Mouse (Mus musculus): Measurements from ENCODE around the gene C1rb. TPM values are rescaled to one million over a fixed set of nuclear protein-coding genes. Genes with fewer than 3 reads are reported as not detected.
"Not testable (repeated sequence)": the region's sequence is repeated elsewhere in the genome, so short reads cannot be mapped to it uniquely, and the experiment has no call there.

C1rb gene
- polyA plus RNA-seq, 1 experiment = not detected

DNA sequence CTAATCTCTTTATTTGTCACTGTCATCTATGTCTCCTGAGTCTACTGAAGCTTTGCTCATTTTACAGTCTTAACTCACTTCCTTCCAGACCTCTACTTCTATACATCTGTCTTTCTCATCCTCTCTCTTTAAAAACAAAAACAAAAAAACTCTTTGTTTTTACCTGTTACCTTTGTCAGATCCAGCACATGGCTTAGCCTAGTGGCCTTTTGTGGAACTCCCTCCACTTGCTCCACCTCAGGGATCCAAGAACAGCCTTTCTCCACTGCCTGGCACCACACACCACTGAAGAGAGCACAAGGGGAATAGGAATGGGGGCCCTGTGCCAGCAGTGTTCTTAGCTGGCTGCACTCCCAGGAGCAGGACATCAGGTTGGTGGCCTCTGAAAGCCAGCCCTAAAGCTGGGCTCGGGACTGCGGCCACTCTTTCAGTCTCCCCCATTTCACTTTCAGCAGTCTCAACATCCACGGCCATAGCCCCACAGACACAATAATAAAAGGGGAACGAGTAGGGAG, 22.1 kb downstream of the C1rb start:
- Histone ChIP-seq H3K4me1 (ENCODE audit: control insufficient read depth, insufficient read depth, low read length) (peaks cover 2% of the 10 kb centered on the region; the same call in 1 of the 2 replicates), H3K4me3 (ENCODE audit: insufficient read depth, low read length) (no peak overlapping the region), H3K27ac (ENCODE audit: insufficient read depth, low read depth, low read length) (no peak overlapping the region)
- TF ChIP-seq CTCF (IDR thresholded peaks at IDR 0.05; ENCODE audit: low read depth, low read length) (no peak), POLR2A (IDR thresholded peaks at IDR 0.05; ENCODE audit: borderline replicate concordance, low read depth, low read length) (no peak)

DNA sequence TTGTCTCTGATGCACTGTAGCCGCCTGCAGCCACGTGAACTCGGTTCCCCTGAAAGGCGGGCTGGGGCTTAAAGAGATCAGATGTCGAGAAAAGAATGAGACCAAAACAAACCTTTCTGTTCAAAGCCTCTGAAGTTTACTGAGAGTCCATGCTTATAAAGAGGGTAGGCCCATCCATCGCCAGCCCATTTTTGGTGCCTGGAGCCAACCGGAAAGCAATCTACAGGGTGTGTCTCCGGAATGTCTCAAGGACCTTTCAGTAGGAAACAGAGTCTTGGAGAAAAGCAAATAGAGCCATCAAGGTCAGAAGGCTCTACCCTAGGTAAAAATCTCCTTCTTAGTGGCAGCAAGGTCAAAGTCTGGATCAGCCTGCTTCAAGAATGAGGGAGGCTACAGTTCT, 23.0 kb downstream of the C1rb start:
- no peak overlapping the region for H3K27ac ChIP-seq (ENCODE audit: insufficient read depth, low read depth, low read length)
- H3K4me3 ChIP-seq (ENCODE audit: insufficient read depth, low read length) = no peak overlapping the region
- no peak for TF ChIP-seq POLR2A (IDR thresholded peaks at IDR 0.05; ENCODE audit: borderline replicate concordance, low read depth, low read length)
- H3K4me1 ChIP-seq (ENCODE audit: control insufficient read depth, insufficient read depth, low read length) = peaks cover 2% of the 10 kb centered on the region; the same call in 1 of the 2 replicates

DNA sequence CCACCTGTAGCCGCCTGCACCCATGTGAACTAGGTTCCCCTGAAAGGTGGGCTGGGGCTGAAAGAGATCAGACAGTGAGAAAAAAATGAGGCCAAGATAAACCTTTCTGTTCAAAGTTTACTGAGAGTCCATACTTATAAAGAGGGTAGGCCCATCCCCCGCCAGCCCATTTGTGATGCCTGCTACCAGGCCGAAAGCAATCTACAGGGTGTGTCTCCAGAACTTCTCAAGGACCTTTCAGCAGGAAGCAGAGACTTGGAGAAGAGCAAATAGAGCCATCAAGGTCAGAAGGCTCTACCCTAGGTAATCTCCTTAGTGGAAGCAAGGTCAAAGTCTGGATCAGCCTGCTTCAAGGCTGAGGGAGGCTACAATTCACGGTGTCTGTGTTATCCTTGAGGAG, 31.9 kb downstream of the C1rb start:
- no peak overlapping the region for H3K4me3 ChIP-seq (ENCODE audit: insufficient read depth, low read length)
- no peaks in the 10 kb centered on the region for H3K4me1 ChIP-seq (ENCODE audit: control insufficient read depth, insufficient read depth, low read length)
- no peak for TF ChIP-seq CTCF (IDR thresholded peaks at IDR 0.05; ENCODE audit: low read depth, low read length)
- TF ChIP-seq POLR2A (IDR thresholded peaks at IDR 0.05; ENCODE audit: borderline replicate concordance, low read depth, low read length) = no peak
- H3K27ac ChIP-seq (ENCODE audit: insufficient read depth, low read depth, low read length) = no peak overlapping the region

DNA sequence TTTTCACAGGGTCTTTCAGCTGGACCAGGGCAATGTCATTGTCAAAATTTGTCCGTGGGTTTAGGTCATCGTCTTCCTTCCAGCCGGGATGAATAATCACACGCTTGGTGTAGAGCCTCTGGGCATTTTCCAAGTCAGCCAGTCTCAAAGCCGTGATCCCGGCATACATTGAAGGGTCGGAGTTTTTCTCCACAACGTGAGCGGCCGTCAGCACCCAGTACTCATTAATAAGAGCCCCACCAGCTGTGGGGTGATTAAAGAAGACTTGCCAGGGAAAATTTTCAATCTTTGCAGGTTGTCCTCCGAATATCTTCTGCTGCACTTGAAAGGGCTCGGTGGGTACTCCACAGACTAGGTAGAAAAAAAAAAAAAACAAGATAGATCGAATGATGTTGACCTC, 55.5 kb downstream of the C1rb start:
- no peak for TF ChIP-seq CTCF (IDR thresholded peaks at IDR 0.05; ENCODE audit: low read depth, low read length)
- TF ChIP-seq POLR2A (IDR thresholded peaks at IDR 0.05; ENCODE audit: borderline replicate concordance, low read depth, low read length) = no peak
- Histone ChIP-seq H3K4me3 (ENCODE audit: insufficient read depth, low read length) (no peak overlapping the region), H3K27ac (ENCODE audit: insufficient read depth, low read depth, low read length) (no peak overlapping the region), H3K4me1 (ENCODE audit: control insufficient read depth, insufficient read depth, low read length) (no peaks in the 10 kb centered on the region)

DNA sequence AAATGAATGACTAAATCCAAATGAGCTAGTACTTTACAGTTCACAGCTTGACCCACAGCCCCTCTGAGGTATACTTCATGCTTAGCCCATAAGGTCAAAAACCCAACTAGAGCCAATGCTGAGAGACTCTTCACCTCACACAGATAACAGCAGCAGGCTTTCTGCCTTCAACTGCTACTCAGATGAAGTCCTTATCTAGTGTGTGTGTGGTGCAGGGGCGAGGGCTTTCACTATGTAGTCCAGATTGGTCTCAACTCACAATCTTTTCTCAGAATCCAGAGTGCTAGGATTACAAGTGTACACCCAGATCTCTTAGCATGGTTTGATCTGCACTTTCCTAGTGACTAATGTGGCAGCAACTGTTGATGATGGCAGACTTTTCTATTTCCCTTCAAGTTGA, 56.1 kb downstream of the C1rb start:
- not testable (repeated sequence) for H3K27ac ChIP-seq (ENCODE audit: insufficient read depth, low read depth, low read length); H3K4me3 ChIP-seq (ENCODE audit: insufficient read depth, low read length)

DNA sequence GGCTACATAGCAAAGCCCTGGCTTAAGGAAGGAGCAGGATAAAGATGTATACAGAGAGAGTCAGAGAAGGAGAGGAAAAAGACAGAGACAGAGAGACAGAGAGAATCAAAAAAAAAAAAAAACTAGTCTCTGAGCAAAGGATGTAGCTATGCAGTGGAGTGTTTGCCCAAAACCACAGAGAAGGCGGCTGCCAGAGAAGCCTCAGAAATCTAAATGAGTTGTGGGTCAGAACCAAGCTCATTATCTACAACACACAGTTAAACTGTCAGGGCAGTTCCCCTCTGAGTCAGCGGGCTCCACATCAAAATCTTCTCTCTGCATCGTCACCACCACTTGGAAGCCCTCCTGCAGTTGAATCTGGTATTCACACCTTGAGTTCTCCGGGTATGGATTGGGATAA, 60.7 kb downstream of the C1rb start:
- TF ChIP-seq POLR2A (IDR thresholded peaks at IDR 0.05; ENCODE audit: borderline replicate concordance, low read depth, low read length) (no peak), CTCF (IDR thresholded peaks at IDR 0.05; ENCODE audit: low read depth, low read length) (no peak)
- H3K4me1 ChIP-seq (ENCODE audit: control insufficient read depth, insufficient read depth, low read length) = peaks cover under 1% of the 10 kb centered on the region; the same call in 1 of the 2 replicates
- no peak overlapping the region for H3K4me3 ChIP-seq (ENCODE audit: insufficient read depth, low read length)
- no peak overlapping the region for H3K27ac ChIP-seq (ENCODE audit: insufficient read depth, low read depth, low read length)

More for the DNA sequence above, 56.1 kb downstream of the C1rb start:
- H3K4me1 ChIP-seq (ENCODE audit: control insufficient read depth, insufficient read depth, low read length) = not testable (repeated sequence)

Other genes starting within 250 kb of the C1rb start
- 28.8 and 32.5 TPM in 2 replicates for gene Pex5, start 155.2 kb upstream of the C1rb start, polyA plus RNA-seq (2012; ENCODE audit: insufficient read depth, insufficient read length, missing spikeins)
- 0.60 TPM in 1 of 2 replicates, not detected in the other for gene Clstn3, start 105.5 kb upstream of the C1rb start, polyA plus RNA-seq (2012; ENCODE audit: insufficient read depth, insufficient read length, missing spikeins)
- 0.97 and 1.1 TPM in 2 replicates for gene C1rl, start 77.2 kb upstream of the C1rb start, polyA plus RNA-seq (2012; ENCODE audit: insufficient read depth, insufficient read length, missing spikeins)
- 3.4 and 3.7 TPM in 2 replicates for gene C1ra, start 57.9 kb upstream of the C1rb start, polyA plus RNA-seq (2012; ENCODE audit: insufficient read depth, insufficient read length, missing spikeins)
- 0.55 TPM in 1 of 2 replicates, not detected in the other for gene C1s1, start 27.9 kb upstream of the C1rb start, polyA plus RNA-seq (2012; ENCODE audit: insufficient read depth, insufficient read length, missing spikeins)
- gene C1s2, start 65.8 kb downstream of the C1rb start, polyA plus RNA-seq (2012; ENCODE audit: insufficient read depth, insufficient read length, missing spikeins) = not detected in 2 replicates
- 57.4 and 70.0 TPM in 2 replicates for gene Lpcat3, start 92.7 kb downstream of the C1rb start, polyA plus RNA-seq (2012; ENCODE audit: insufficient read depth, insufficient read length, missing spikeins)
- 48.2 and 54.9 TPM in 2 replicates for gene Emg1, start 141.9 kb downstream of the C1rb start, polyA plus RNA-seq (2012; ENCODE audit: insufficient read depth, insufficient read length, missing spikeins)
- 94.1 and 97.8 TPM in 2 replicates for gene Phb2, start 142.0 kb downstream of the C1rb start, polyA plus RNA-seq (2012; ENCODE audit: insufficient read depth, insufficient read length, missing spikeins)
- 583 and 614 TPM in 2 replicates for gene Ptpn6, start 168.4 kb downstream of the C1rb start, polyA plus RNA-seq (2012; ENCODE audit: insufficient read depth, insufficient read length, missing spikeins)
- gene Grcc10, start 171.1 kb downstream of the C1rb start, polyA plus RNA-seq (2012; ENCODE audit: insufficient read depth, insufficient read length, missing spikeins) = 221 and 253 TPM in 2 replicates
- gene Gm45234, start 185.7 kb downstream of the C1rb start, polyA plus RNA-seq (2012; ENCODE audit: insufficient read depth, insufficient read length, missing spikeins) = not detected in 2 replicates
- 30.1 and 34.0 TPM in 2 replicates for gene Atn1, start 186.2 kb downstream of the C1rb start, polyA plus RNA-seq (2012; ENCODE audit: insufficient read depth, insufficient read length, missing spikeins)
- 1.4 and 2.6 TPM in 2 replicates for gene Eno2, start 199.4 kb downstream of the C1rb start, polyA plus RNA-seq (2012; ENCODE audit: insufficient read depth, insufficient read length, missing spikeins)
- not detected in 2 replicates for gene Lrrc23, start 209.4 kb downstream of the C1rb start, polyA plus RNA-seq (2012; ENCODE audit: insufficient read depth, insufficient read length, missing spikeins)
- gene Spsb2, start 238.4 kb downstream of the C1rb start, polyA plus RNA-seq (2012; ENCODE audit: insufficient read depth, insufficient read length, missing spikeins) = 31.4 and 43.6 TPM in 2 replicates
- 224 and 232 TPM in 2 replicates for gene Tpi1, start 244.0 kb downstream of the C1rb start, polyA plus RNA-seq (2012; ENCODE audit: insufficient read depth, insufficient read length, missing spikeins)

Data from bone marrow macrophage, adult 2 months (primary cell).